Mouse (Mus musculus) liver, adult 2 months (tissue): ENCODE data around the gene Prex1.

ENCODE experiments used
- CTCF ChIP-seq: fragments of 200-500 bp; IDR thresholded peaks from 2 replicates; pipeline ENCODE4 v1.5.1; 2011; ENCODE audit warnings: low read depth, low read length, control low read depth
- POLR2A ChIP-seq: fragments of 200-500 bp; IDR thresholded peaks from 2 replicates; pipeline ENCODE4 v1.6.1; 2011; ENCODE audit warnings: low read length, control low read depth; ENCODE audit not compliant: insufficient read depth; ENCODE audit errors: extremely low read depth

DNA sequence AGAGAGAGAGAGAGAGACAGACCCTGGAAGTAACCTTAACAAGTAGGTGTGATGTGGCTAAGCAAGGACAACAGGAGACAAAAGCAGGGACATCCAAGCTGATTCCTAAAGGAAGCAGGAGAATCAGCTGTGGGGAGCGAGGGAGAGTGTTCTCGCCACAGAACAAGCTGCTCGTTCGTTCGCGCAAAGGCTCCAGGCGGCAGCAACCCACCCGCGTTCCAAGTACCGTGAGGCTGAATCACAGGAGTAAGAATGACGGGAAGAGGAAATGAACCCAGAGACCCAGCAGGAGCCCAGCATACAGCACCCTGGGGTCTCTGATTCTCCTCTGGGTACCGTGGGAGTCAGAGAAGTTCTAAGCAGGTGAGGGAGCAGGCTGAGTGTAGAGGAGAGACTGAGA, 52.1 kb downstream of the Prex1 start:
- TF ChIP-seq POLR2A (no peak), CTCF (no peak)
